Mouse (Mus musculus) lung, adult 2 months (tissue): Measurements from ENCODE around the gene Upk3bl.

Experiments used
- CTCF ChIP-seq: fragments of 200-500 bp; IDR thresholded peaks from 2 replicates; pipeline ENCODE4 v1.5.1; 2011; ENCODE audit warnings: mild to moderate bottlenecking, low read length, control low read depth; ENCODE audit not compliant: insufficient read depth
- POLR2A ChIP-seq: fragments of 200-500 bp; IDR thresholded peaks from 2 replicates; pipeline ENCODE4 v1.6.1; 2011; ENCODE audit warnings: low read depth, mild to moderate bottlenecking, control low read depth, low read length, borderline replicate concordance; ENCODE audit errors: extremely low read depth

- TF ChIP-seq POLR2A, result no peak
- no peak for TF ChIP-seq CTCF
Observed at GRCm38 (mm10) chr5:136041666-136042065, 12.6 kb upstream of the Upk3bl start.
